Mouse (Mus musculus) megakaryocyte, embryonic 14.5 days (primary cell): ENCODE data around the gene Kif20b.

ENCODE experiments used
- FLI1 ChIP-seq: IDR thresholded peaks from 2 replicates; pipeline ENCODE4 v1.6.1; 2012; ENCODE audit warnings: low read length, inconsistent platforms, mixed read lengths
- GATA1 ChIP-seq: IDR thresholded peaks from 3 replicates; pipeline ENCODE4 v1.6.1; 2012; ENCODE audit warnings: mixed read lengths, low read length, inconsistent platforms, borderline replicate concordance

GRCm38 (mm10) chr19:34895082-34895481, 27.1 kb upstream of the Kif20b start:
- no peak for TF ChIP-seq GATA1
- no peak for TF ChIP-seq FLI1
